Mouse (Mus musculus) kidney, postnatal 4 days (tissue): ENCODE measurements around the gene Timm9.

Source experiments
- DNase-seq, 2 experiments: peaks; one replicate each; pipeline ENCODE4 v3.0.0; 2021; ENCODE audit warnings: mixed read lengths in 2 of 2

The Timm9 gene

DNA sequence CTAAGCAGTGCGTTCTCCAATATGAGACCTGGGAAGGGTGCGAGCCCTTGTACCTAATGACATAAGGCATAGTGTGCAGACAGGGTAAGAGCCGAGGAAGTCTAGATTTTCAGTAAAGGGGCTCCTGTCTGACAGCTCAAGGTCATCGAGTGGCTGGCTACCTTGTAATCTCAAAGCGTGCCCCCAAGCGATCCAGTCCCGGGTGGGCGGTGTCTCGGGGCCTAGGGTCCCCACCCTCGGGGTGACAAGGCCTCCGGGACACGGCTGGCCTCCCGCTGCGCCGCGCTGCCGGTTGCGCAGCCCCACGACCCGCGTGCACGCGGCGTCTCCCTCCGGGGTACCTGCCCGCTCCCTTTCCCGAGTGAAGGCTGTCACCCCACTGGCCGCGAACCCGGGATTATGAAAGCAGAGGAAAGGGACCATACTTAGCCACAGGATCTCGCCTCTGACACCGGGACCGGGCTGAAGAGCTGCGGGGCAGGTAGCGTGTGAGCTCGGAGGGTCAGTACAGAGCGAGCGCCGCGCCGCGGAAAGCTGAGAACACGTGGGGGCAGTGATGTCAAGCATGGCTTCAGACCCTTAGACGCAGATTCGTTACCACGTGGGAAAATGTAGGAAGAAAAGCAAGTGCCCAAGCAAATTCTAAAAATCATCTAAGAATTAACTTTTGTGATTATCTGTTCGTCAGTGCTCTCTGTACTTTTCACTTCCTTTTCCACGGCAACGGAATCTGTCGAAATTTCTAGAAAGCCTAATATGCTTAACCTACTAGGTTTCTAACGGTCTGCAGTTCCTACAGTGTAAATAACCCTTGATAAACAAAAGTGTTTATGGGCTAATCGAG lies at the start of gene Timm9, which contains the start of gene 2700049A03Rik:
Gene Timm9 (minus strand): TSS at position 555 of the 844 bp plus-strand sequence.
Gene 2700049A03Rik (plus strand): TSS at position 719 of the 844 bp plus-strand sequence.
- peak; percentile 80 to 87 for DNase-seq

DNA sequence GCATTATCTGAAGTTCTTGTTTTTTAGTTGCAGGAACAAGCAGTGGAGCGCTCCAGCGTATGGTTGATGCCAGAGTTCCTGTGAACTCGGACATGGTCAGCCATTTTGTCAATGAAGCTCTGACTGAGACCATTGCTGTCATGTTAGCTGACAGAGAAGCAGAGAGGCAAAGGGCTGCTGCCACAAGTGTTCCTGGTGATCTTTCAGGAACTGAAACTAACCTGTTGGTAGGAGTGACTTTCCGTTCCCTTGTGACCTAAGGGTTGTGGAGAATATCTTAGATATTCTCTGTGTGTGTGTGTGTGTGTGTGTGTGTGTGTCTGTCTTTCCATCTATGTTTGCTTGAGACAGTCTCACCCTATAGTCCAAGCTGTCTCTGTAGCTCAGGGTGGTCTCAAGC lies 47.9 kb upstream of the Timm9 start:
- DNase-seq = no peak

DNA sequence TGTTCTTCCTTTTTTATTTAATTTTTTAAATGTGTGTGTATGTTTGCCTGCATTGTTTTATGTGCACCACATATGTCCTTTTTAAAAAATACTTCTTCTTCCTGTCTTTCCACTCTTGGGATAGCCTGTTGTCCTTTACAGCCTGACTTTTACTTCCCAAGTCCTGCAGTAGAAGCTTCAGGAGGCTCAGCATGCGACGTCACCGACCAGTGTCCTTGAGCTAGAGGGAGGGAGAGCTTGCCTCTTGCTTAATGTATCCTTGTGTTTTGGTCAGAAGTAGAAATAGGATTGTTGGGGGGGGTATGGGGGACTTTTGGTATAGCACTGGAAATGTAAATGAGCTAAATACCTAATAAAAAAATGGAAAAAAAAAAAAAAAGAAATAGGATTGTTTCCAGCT lies 47.3 kb upstream of the Timm9 start:
- DNase-seq = no peak

DNA sequence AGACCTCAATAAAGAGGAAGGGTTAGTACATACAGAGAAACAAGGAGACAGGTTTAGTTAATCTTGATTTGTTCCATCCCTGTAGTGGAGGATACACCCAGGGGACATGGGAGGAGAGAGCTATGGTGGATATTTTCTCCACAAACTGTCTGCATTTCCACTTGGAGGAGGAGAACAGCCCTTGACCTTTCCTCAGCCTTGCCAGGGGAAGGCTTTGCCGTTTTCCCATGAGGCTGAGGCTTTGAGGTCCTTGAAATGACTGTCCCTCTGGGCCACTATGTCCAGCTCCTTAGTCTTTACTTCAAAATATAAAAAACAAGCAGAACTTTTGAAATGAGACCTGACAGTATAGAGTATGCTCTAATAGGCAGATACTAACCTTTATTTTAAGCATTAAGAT lies 33.4 kb upstream of the Timm9 start:
- no peak for DNase-seq

DNA sequence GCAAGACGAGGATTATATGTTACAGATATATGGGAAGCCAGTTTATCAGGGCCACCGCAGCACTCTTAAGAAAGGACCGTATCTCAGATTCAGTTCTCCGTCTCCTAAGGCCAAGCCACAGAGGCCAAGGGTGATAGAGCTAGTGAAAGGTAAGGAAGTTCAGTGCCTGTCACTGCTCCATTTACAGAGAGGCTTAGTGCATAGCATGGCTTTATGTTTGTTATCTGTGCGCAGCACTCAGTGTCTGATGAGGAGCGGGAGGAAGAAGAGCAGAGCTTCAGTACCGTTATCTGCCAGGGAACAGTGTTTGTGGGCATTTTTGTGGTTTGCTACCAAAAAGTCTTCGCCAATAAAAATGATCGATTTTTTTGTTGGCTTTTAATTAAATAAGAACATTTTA lies 27.9 kb upstream of the Timm9 start:
- no peak for DNase-seq

DNA sequence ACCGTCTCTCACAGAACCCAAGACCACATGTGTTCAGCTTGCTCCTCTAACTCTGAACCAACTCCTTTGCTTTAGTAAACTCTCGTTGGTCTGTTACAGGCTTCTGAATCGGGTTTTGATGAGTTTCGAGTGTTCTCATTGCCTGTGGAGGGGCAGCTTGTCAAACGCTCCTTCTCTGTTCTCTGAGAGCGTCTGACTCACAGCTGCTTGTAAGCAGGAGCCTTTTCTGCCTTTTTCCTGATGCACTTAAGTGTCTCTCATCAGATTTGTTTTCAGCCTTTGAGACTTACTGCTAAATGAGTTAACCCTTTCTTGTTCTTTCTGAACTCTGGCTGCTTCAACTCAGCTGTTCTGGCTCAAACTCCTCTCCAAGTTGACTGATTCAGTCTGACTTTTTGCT lies 21.5 kb upstream of the Timm9 start:
- DNase-seq = no peak

DNA sequence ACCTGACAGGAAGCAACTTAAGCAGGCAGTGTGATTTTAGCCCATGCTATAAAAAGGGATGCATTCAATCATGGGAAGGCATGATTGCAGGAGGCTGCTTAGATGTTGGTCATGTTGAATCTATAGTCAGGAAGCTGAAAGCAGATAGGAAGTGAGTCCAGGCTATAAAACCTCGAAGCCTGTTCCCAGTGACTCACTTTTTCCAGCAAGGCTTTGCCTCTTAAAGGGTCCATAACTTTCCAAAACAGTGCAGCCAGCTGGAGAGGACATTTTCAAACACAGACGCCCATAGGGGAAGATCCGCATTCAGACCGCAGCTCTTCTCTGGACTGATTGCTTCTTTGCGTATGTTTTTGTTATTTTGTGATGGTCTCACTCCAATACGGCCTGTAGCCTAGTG lies 18.5 kb upstream of the Timm9 start:
- DNase-seq = no peak

DNA sequence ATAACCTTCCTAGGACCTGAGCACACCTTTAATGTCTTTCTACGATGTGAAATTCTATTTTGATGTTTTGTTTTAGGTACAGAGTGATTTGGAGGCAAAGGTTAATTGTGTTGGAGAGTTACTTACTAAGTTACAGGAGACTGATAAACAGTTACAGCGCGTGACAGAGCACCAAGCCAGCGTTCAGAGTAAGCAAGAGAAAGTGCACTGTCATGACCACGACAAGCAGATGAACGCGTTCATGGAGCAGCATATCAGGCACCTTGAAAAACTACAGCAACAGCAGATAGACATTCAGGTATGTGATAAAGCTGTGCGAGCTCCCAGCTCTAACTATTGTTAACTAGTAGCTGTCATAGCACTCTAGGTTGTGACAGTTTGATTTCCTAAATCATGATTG lies 13.7 kb upstream of the Timm9 start:
- no peak for DNase-seq

DNA sequence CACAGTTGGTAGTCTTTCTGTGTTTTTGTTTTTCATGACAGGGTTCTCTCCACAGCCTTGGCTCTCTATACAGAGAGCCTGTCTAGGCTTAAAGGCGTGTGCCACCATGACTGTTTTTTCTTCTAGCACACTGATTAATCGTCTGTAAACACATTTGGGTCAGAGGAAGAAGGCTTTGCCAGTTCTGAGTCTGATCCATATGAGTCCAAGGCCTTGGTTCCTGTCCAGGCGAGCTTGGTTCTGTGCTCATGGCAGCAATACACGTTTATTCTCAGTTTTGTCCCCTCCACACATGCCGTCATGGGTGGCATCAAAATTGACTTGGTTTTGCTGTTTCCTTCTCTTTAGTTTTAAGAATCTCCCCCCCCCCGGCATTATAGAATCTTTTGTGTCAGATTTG lies 13.0 kb upstream of the Timm9 start:
- DNase-seq = no peak

DNA sequence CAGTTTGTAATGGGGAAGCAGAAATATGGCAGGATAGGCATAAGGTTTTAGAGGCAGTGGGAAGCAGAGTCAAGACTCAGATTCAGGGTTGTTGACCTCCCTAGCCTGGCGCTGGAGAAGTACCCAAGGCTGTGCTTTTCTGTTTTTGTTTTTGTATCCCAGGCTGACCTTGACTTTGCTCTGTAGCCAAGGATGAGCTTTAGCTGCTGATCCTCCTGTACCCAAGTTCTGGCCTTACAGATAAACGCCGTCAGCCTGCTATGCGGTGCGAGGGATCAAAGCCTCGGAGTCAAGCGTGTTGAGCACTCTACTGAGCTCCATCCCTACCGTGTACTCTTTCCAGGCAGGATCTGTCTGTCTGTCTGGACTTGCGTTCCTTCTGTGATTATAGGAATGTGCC lies 12.3 kb upstream of the Timm9 start:
- no peak for DNase-seq

DNA sequence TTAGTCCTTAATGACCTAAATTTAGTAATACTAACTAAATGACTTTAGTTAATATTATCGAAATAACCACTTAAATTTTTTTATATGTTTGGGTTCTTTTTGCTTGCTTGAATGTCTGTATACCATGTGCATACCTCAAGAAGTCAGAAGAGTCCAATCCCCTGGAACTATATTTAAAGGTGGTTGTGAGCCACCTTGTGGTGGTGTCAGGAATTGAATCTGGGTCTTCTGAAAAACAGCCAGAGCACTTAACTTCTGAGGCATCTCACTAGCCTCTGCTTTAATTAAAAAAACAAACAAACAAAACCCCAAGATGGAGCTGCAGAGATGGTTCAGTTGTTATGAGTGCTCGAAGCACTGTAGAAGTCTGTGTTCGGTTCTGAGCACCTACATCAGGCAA lies 11.2 kb upstream of the Timm9 start:
- DNase-seq = peak; percentile 67 to 68

DNA sequence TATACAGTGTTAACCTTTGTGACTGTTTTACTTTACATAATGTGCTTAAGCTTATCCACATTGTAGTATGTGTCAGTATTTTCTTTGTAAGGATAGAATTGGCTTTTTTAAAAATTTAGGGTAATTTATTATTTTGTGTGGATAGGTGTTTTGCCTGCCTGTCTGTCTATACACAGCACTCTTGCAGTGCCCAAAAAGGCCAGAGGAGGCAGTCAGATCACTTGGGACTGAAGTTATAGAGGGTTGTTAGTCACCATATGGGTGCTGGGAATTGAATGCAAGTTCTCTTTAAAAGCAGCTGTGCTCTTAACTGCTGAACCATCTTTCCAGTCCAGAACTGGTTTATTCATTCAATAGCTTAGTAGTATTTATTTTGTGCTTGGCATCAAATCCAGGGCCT lies 4.7 kb upstream of the Timm9 start:
- DNase-seq = no peak

DNA sequence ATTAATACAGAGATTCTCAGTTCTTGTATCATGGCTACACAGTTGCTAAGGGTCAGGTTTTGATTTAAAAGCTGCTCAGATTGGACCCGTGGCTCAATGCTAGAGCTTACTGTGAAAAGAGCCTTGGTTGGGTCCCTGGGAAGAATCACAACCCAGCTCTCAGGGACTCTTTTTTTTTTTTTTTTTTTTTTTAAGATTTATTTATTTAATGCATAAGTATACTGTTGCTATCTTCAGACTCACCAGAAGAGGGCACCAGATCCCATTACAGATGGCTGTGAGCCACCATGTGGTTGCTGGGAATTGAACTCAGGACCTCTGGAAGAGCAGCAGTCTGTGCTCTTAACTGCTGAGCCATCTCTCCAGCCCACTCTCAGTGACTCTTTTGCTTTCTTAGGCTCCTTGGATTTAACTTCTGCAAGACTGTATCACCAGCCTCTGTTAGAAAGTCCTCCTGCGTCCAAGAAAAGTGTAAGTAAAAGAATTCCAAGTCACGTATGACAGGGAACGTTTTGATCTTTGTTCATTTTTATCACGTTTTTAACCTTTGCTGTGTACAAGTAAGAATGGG lies 2.9 kb upstream of the Timm9 start:
- DNase-seq = no peak

DNA sequence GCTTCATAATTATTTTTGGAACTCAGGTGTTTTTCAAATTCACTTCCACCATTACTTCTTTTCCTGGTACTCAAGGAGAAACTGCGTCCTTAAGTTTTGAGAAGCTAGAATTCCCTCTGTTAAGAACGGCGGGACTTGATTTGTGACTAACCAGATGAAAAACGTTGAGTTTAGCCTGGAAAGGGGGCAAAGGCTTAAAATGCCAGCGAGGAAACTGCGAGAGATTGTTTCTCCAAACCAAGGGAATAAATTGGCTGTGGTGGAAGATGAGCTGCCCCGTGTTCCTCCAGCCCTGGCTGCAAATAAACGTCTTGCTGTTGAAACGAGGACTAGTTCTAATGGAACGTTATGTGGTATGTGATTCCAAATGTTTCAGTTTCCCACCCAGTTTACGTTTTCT lies 1.2 kb upstream of the Timm9 start:
- DNase-seq = peak in 1 of 2 experiments; percentile 7

DNA sequence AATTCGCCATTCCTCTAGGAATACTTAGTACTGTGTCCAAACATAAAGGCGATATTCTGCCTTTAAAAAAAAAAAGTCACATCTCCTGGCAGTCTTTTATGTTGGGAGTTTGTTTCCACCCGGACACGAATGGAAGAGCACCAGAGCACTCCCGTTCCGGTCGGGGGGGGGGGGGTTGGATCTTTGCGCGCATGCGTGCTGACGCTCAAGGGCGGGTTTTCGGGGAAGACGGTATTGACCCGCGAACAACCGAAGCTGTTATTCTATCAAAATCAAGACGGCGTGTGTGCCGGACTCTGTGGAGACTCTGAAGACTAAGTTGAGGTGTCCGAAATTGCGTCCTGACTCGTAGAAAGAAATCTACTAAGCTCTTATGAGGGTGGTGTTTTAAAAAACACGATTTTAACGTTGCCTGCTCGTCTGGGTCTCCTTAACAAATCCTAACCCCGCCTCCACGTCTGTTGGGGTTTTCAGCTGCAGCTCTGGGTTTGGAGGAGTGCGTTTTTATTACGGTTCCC lies 549 bp upstream of the Timm9 start:
- DNase-seq = peak; percentile 88 to 92

DNA sequence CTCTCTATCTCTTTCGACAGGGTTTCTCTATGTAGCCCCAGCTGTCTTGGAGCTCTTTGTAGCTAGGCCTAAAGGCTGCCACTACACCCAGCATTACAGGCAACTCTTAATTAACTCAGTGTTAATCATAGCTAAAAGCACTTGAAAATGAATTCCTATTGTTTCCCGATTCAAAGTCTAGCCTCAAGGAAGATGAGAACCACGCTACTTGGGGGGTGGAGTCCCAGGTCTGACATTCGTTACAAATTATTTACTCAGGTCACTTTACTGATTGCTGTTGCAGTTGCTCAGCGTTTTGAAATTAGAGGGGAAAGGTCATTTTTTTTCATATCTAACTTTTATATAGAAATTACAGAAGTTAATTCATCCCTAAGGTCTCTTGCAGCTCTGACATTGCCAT lies 903 bp downstream of the Timm9 start:
- DNase-seq = no peak

DNA sequence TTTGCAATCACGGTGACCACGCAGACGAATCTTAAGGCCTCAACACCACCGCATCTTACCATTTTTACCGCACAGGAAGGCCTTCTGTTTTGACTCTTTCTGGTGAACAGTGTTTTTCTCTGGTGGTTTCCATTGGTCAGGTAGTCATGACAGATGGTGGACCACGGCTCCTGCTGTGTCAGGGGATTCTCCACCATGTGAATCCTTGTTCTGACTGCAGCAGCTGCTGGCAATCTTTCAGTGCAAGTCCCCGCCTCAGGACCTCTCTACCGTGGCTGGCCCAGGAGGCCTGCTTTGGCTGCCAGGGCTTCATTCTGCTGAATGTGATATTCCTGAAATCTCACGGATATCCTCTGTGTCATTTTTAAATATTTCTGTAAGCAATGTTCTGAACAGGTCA lies 13.2 kb downstream of the Timm9 start:
- DNase-seq = no peak

DNA sequence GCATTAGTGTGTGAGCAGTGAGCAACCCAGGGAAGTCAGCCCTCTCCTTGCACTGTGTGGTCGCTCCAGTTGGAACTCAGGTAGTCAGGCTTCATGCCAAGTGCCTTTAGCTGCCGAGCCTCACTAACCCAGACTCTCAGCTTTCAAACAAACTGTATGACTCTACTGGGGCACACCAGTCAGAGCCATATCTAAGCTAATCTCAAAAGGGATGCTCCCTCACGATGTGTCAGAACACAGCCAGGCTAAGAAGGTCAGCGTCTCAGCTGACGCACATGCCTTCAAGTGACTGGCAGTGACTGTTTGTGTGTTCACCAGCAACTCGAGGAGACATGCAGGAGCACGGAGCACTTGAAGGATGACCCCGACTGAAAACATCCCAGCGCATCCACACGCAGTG lies 13.8 kb downstream of the Timm9 start:
- DNase-seq = no peak

DNA sequence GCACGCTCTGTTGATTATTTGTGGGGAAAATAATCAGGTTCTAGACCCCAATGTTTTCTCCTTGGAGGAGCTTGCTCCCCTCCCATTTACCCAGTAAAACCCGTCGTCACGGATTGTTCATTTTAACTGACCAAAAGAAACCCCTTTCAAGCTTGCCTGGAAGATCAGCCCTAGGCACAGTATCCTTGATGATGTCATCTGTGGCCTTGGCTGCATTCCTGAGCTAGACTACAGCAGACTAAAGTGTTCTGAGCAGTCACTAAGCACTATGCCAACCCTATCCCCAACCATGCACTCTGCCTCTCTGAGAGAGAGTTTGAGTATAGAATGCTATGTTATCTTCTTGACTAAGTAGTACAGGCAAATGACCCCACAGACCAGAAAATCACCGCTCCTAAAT lies 20.1 kb downstream of the Timm9 start:
- no peak for DNase-seq

DNA sequence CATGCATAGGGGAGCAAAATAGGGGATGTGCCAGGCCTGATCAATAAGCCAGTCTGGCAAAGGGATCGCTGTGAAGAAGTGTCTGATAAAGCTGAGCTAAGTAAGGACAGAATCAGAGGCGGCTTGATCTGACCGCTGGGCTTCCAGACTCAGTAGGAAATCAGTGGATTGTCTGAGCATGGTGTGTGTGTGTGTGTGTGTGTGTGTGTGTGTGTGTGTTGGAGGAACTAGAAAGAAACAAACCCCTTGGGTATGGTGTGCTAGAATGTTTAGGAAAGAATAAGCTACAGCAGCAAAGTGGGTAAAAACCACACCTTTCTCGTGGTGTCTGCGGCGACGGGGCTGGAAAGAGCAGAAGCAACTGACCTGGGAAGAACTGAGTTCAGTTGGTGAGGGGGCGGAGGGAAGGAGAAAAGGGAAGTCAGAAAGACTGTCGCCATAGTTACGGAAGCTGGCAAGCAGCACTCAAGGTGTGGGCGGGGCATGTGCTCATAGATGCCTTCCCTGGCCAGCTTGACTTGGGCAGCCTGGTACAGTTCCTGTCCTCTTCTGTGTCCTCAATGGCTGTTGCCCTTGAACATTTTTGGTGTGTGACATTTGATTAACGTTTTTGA lies 22.7 kb downstream of the Timm9 start:
- peak; percentile 61 to 74 for DNase-seq

DNA sequence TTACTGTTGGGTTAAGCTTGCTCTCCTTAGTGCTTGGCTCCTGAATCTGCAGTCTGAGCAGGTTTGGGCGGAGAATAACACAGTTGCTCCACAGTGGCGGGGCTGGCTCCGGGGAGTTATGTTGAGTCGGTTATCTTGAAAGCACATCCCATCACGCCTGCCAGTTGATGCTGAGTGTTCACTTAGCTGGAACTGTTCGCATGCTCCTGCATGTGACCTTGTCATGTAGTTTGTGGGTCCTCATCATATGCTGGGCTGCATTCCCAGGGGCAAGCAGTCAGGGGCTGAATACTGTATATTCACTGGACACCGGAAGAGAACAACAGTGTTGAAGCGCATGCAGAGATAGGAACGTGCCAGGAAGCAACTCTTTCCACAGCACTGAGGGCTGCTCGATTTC lies 23.4 kb downstream of the Timm9 start:
- DNase-seq = no peak

DNA sequence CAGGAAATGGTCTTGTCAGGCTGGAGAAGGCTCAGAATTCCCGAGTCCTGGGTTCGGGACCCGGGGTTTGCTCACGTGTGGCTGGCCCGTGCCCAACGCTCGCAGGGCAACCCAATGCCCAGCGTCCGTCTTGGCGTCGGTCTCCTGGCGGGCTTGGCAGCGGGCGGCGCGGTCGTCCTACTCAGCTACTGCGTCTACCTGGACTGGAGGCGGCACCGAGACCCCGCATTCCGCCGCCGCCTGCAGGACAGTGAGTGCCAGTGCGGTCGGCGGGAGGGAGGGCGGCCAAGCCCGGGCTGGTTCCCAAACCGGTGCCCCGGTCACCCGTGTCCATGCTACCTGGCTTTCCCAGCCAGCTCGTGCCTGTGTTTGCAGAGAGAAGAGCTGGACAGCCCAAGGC lies 25.2 kb downstream of the Timm9 start, which contains the start of gene Tomm20l:
Gene Tomm20l (plus strand): TSS at position 98 of the 400 bp plus-strand sequence.
- DNase-seq = peak; percentile 70 to 82

DNA sequence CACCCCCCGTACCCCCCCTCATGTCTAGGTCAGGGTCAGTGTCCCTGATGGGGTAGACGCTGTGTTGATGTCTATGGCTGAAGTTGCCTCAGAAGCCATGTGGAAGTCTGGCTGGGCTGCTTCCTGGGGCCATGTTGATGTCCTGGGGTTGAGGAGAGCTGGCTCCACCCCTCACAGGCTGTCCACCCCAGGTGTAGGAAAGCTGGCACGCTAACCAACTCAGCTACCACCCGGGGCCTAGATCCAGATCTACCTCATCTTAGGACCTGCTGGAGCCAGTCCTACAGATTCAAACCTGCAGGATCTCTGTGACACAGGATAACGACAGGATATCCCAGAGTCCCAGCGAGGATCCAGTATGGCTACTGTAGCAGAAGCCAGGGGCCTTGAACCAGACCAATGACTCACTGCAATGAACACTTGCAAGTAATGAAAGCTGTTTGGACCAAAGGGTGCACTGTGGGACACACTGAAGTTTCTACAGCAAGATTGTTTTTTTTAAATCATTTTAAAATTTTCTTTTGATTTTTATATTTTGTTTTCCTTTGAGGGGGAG lies 29.2 kb downstream of the Timm9 start:
- DNase-seq = no peak
